Mouse (Mus musculus): ENCODE measurements around the gene Fam205a2. TPM values are rescaled to one million over a fixed set of nuclear protein-coding genes. Genes with fewer than 3 reads are reported as not detected.
"Not testable (repeated sequence)": the region's sequence is repeated elsewhere in the genome, so short reads cannot be mapped to it uniquely, and the experiment has no call there.

The Fam205a2 gene
- not detected for total RNA-seq (2021)
- long read RNA-seq, experiment 1: 0 reads
- long read RNA-seq, experiment 2, partial matches to known transcripts: 0 of 1 reads
- long read RNA-seq, experiment 2, other reads (novel, unspliced or antisense): 1 of 1 reads

DNA sequence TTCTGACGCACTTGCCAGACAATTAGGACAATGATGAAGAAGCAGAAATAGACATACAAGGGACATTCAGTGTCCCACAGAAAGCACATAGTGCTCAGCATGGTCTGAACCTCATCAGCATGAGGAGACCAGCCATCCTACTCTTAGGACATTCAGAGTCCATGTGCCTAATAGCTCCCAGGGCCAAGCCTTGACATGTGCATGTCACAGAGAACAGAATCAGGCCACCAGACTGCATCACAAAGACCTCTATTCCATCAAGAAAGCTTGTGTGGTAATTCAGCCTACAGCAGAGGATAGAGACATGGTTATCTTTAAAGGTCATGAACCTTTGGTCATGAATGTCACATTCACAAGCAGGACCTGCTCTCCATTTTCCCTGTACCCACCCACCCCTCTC is at the start of gene Fam205a2:
Fam205a2 (minus strand) TSS at position 101 of the 400 bp plus-strand sequence.
- not testable (repeated sequence) for DNase-seq (ENCODE audit: low spot score in 2 of 2)

More for the DNA sequence above, at the start of gene Fam205a2:
- intact Hi-C loops (cut with DNase I): not testable (repeated sequence)

Other genes with a start within 250 kb of the Fam205a2 start
- gene Gm21953, start 233.9 kb downstream of the Fam205a2 start, total RNA-seq (2021): not detected
- gene Fam205a3, start 209.8 kb downstream of the Fam205a2 start, total RNA-seq (2021): not detected
- not detected for gene Gm21586, start 88.8 kb downstream of the Fam205a2 start, total RNA-seq (2021)
- gene Gm2163, start 61.4 kb downstream of the Fam205a2 start, total RNA-seq (2021): 1 to 10 TPM; 6.0 to 6.9 TPM
- not detected for gene Gm10591, start 84.0 kb upstream of the Fam205a2 start, total RNA-seq (2021)
- 10 to 100 TPM; 12.5 to 12.9 TPM for gene Gm2564, start 101.5 kb upstream of the Fam205a2 start, total RNA-seq (2021)
- gene Ccl27b, start 127.1 kb upstream of the Fam205a2 start, total RNA-seq (2021): 1 to 10 TPM; 6.3 to 6.4 TPM
- gene Il11ra2, start 133.7 kb upstream of the Fam205a2 start, total RNA-seq (2021): not detected
- 1 to 10 TPM; 1.8 to 2.2 TPM for gene 4930578G10Rik, start 207.4 kb upstream of the Fam205a2 start, total RNA-seq (2021)
- under 1 TPM in 1 of 2 experiments, not detected in 1; 0.94 TPM for gene Ccl19, start 228.4 kb upstream of the Fam205a2 start, total RNA-seq (2021)
- gene Ccl21a, start 245.8 kb upstream of the Fam205a2 start, total RNA-seq (2021): not detected

Measured in left cerebral cortex, postnatal 14 days (tissue).